Mouse (Mus musculus) cortical plate, adult 2 months (tissue): ENCODE measurements at regions not wholly inside any gene's neighbourhood (a gene's known extent, or its start where the extent isn't known, plus 50 kb on each side); places are given as distances from the start of the nearest gene placed in this dataset.

ENCODE experiments used
- CTCF ChIP-seq: fragments of 200-500 bp; IDR thresholded peaks from 2 replicates; pipeline ENCODE4 v1.5.1; 2011; ENCODE audit warnings: mild to moderate bottlenecking, control low read depth, low read length; ENCODE audit not compliant: insufficient read depth; ENCODE audit errors: extremely low read depth
- POLR2A ChIP-seq: fragments of 200-500 bp; IDR thresholded peaks from 2 replicates; pipeline ENCODE4 v1.6.1; 2011; ENCODE audit warnings: mild to moderate bottlenecking, low read length, control low read depth; ENCODE audit not compliant: insufficient read depth; ENCODE audit errors: extremely low read depth

DNA sequence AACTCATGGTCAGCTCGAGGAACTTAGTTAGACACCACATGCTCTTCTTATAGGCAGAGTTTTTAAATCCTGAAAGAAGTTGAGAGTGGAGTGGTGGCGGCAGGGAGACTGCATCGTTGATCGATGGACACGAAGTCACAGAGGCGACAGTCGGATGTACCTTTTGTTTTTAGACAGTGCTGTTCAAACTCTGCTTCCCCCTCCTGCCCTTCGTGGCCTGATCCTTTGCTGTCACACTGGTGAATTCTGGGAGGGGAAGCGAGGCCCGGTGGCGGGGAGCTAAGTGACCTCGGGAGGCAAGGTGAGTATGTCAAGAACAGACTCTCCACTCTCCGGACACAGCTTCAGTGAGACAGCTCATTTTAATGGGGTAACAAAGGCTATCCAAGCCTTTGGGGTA lies 155.5 kb downstream of the Cog6 start:
- TF ChIP-seq POLR2A (no peak), CTCF (no peak)
